Mouse (Mus musculus): ENCODE measurements around the gene Zfp963. TPM values are rescaled to one million over a fixed set of nuclear protein-coding genes. Genes with fewer than 3 reads are reported as not detected.
A peak's percentile ranks its signal among the peaks of the same experiment; 100 is the strongest.

Zfp963 gene
- polyA plus RNA-seq (2015; fragmentation: Nextera tagmentation; extraction: Ambion mirVana): 6.8 and 8.4 TPM in 2 replicates

GRCm38 (mm10) chr8:69749544-69750454, at the start of gene Zfp963:
TSS of gene Zfp963 (minus strand) at chr8:69749970.
- H3K4me2 ChIP-seq (replicated peaks; ENCODE audit: low read depth, low read length): peak within 1 kb of the TSS; percentile 55
- H3K4me3 ChIP-seq (ENCODE audit: low read length): peak within 1 kb of the TSS; percentile 78
- no peaks in the 10 kb centered on the region for H3K36me3 ChIP-seq (ENCODE audit: insufficient read depth, low read length)
- peak within 1 kb of the TSS; percentile 99 for H3K27ac ChIP-seq (ENCODE audit: low read length)
- peaks cover 4% of the 10 kb centered on the region; the same call in 1 of the 2 replicates for H3K4me1 ChIP-seq (ENCODE audit: insufficient read depth, low read length)
- peak; percentile 99 for ATAC-seq (ENCODE audit: low FRiP score, low TSS enrichment)
- no peaks in the 10 kb centered on the region for H3K9me3 ChIP-seq (ENCODE audit: low read length)
- peak within 1 kb of the TSS; percentile 92 for H3K9ac ChIP-seq (replicated peaks; ENCODE audit: low read length)
- WGBS: 2% methylated on average over 48 of the region's 48 CpGs
- H3K27me3 ChIP-seq (ENCODE audit: insufficient read depth, low read length): no peaks in the 10 kb centered on the region

- 92% methylated on average over 8 of the region's 8 CpGs for WGBS
- Histone ChIP-seq H3K9me3 (ENCODE audit: low read length) (no peaks in the 10 kb centered on the region), H3K27ac (ENCODE audit: low read length) (no peak overlapping the region), H3K4me2 (replicated peaks; ENCODE audit: low read depth, low read length) (no peak overlapping the region), H3K27me3 (ENCODE audit: insufficient read depth, low read length) (no peaks in the 10 kb centered on the region), H3K4me1 (ENCODE audit: insufficient read depth, low read length) (no peaks in the 10 kb centered on the region), H3K36me3 (ENCODE audit: insufficient read depth, low read length) (peaks cover 85% of the 10 kb centered on the region), H3K4me3 (ENCODE audit: low read length) (no peak overlapping the region), H3K9ac (replicated peaks; ENCODE audit: low read length) (no peak overlapping the region)
- no peak for ATAC-seq (ENCODE audit: low FRiP score, low TSS enrichment)
These were observed 49.5 kb upstream of the Zfp963 start for GRCm38 (mm10) chr8:69799261-69799660.

DNA sequence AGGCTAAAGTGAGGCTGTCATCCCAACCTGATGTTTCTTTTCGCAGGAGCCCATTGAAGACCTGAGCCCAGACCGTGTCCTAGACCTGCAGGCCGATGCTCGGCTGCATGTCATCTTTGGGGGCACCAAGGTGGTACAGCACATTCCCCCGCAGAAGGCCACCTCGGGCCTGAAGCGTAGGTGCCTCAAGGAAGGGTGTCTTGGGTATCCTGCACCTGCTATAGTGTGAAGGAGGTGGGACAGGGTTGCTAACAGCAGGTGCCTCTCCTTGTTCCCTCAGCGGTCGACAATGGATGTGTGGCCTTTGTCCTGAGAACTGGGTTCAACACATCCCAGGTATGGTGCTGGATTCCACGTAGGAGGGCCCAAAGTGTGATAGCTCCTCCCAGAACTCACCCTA, 47.9 kb upstream of the Zfp963 start:
- peaks cover 72% of the 10 kb centered on the region for H3K36me3 ChIP-seq (ENCODE audit: insufficient read depth, low read length)
- WGBS: 91% methylated on average over 10 of the region's 10 CpGs
- H3K4me3 ChIP-seq (ENCODE audit: low read length): no peak overlapping the region
- no peak overlapping the region for H3K9ac ChIP-seq (replicated peaks; ENCODE audit: low read length)
- H3K27me3 ChIP-seq (ENCODE audit: insufficient read depth, low read length): no peaks in the 10 kb centered on the region
- H3K27ac ChIP-seq (ENCODE audit: low read length): no peak overlapping the region
- no peaks in the 10 kb centered on the region for H3K9me3 ChIP-seq (ENCODE audit: low read length)
- H3K4me2 ChIP-seq (replicated peaks; ENCODE audit: low read depth, low read length): no peak overlapping the region
- ATAC-seq (ENCODE audit: low FRiP score, low TSS enrichment): no peak
- peaks cover 6% of the 10 kb centered on the region for H3K4me1 ChIP-seq (ENCODE audit: insufficient read depth, low read length)

GRCm38 (mm10) chr8:69796721-69797345, 47.1 kb upstream of the Zfp963 start:
- WGBS: 94% methylated on average over 16 of the region's 16 CpGs

GRCm38 (mm10) chr8:69794901-69795300, 45.1 kb upstream of the Zfp963 start:
- ATAC-seq (ENCODE audit: low FRiP score, low TSS enrichment): no peak
- H3K4me2 ChIP-seq (replicated peaks; ENCODE audit: low read depth, low read length): no peak overlapping the region
- 95% methylated on average over 6 of the region's 6 CpGs for WGBS
- peaks cover 47% of the 10 kb centered on the region for H3K36me3 ChIP-seq (ENCODE audit: insufficient read depth, low read length)
- no peak overlapping the region for H3K4me3 ChIP-seq (ENCODE audit: low read length)
- H3K9ac ChIP-seq (replicated peaks; ENCODE audit: low read length): no peak overlapping the region
- H3K9me3 ChIP-seq (ENCODE audit: low read length): no peaks in the 10 kb centered on the region
- no peak overlapping the region for H3K27ac ChIP-seq (ENCODE audit: low read length)
- peaks cover 20% of the 10 kb centered on the region for H3K4me1 ChIP-seq (ENCODE audit: insufficient read depth, low read length)
- no peaks in the 10 kb centered on the region for H3K27me3 ChIP-seq (ENCODE audit: insufficient read depth, low read length)

More at GRCm38 (mm10) chr8:69796721-69797345, 47.1 kb upstream of the Zfp963 start:
- peaks cover 64% of the 10 kb centered on the region for H3K36me3 ChIP-seq (ENCODE audit: insufficient read depth, low read length)
- no peaks in the 10 kb centered on the region for H3K27me3 ChIP-seq (ENCODE audit: insufficient read depth, low read length)
- no peak overlapping the region for H3K9ac ChIP-seq (replicated peaks; ENCODE audit: low read length)
- H3K4me1 ChIP-seq (ENCODE audit: insufficient read depth, low read length): peaks cover 15% of the 10 kb centered on the region
- H3K4me3 ChIP-seq (ENCODE audit: low read length): no peak overlapping the region
- no peak overlapping the region for H3K27ac ChIP-seq (ENCODE audit: low read length)
- H3K9me3 ChIP-seq (ENCODE audit: low read length): no peaks in the 10 kb centered on the region
- no peak for ATAC-seq (ENCODE audit: low FRiP score, low TSS enrichment)
- H3K4me2 ChIP-seq (replicated peaks; ENCODE audit: low read depth, low read length): no peak overlapping the region

- no peaks in the 10 kb centered on the region for H3K27me3 ChIP-seq (ENCODE audit: insufficient read depth, low read length)
- H3K9ac ChIP-seq (replicated peaks; ENCODE audit: low read length): no peak overlapping the region
- H3K4me1 ChIP-seq (ENCODE audit: insufficient read depth, low read length): peaks cover 23% of the 10 kb centered on the region
- peaks cover 40% of the 10 kb centered on the region for H3K36me3 ChIP-seq (ENCODE audit: insufficient read depth, low read length)
- ATAC-seq (ENCODE audit: low FRiP score, low TSS enrichment): no peak
- 93% methylated on average over 3 of the region's 3 CpGs for WGBS
- H3K4me2 ChIP-seq (replicated peaks; ENCODE audit: low read depth, low read length): no peak overlapping the region
- H3K4me3 ChIP-seq (ENCODE audit: low read length): no peak overlapping the region
- no peaks in the 10 kb centered on the region for H3K9me3 ChIP-seq (ENCODE audit: low read length)
- H3K27ac ChIP-seq (ENCODE audit: low read length): no peak overlapping the region
These were observed 44.3 kb upstream of the Zfp963 start for GRCm38 (mm10) chr8:69794096-69794495.

GRCm38 (mm10) chr8:69793666-69794065, 43.9 kb upstream of the Zfp963 start:
- Histone ChIP-seq H3K4me1 (ENCODE audit: insufficient read depth, low read length) (peaks cover 23% of the 10 kb centered on the region), H3K27ac (ENCODE audit: low read length) (no peak overlapping the region), H3K27me3 (ENCODE audit: insufficient read depth, low read length) (no peaks in the 10 kb centered on the region), H3K4me2 (replicated peaks; ENCODE audit: low read depth, low read length) (no peak overlapping the region), H3K9ac (replicated peaks; ENCODE audit: low read length) (no peak overlapping the region), H3K4me3 (ENCODE audit: low read length) (no peak overlapping the region), H3K36me3 (ENCODE audit: insufficient read depth, low read length) (peaks cover 35% of the 10 kb centered on the region), H3K9me3 (ENCODE audit: low read length) (no peaks in the 10 kb centered on the region)
- WGBS: 83% methylated on average over 4 of the region's 4 CpGs
- ATAC-seq (ENCODE audit: low FRiP score, low TSS enrichment): no peak

GRCm38 (mm10) chr8:69791415-69792068, 41.8 kb upstream of the Zfp963 start:
- H3K9me3 ChIP-seq (ENCODE audit: low read length): no peaks in the 10 kb centered on the region
- ATAC-seq (ENCODE audit: low FRiP score, low TSS enrichment): peak; percentile 79
- H3K36me3 ChIP-seq (ENCODE audit: insufficient read depth, low read length): peaks cover 14% of the 10 kb centered on the region
- no peaks in the 10 kb centered on the region for H3K27me3 ChIP-seq (ENCODE audit: insufficient read depth, low read length)
- peak overlapping the region; percentile 99 for H3K4me3 ChIP-seq (ENCODE audit: low read length)
- peaks cover 23% of the 10 kb centered on the region for H3K4me1 ChIP-seq (ENCODE audit: insufficient read depth, low read length)
- H3K4me2 ChIP-seq (replicated peaks; ENCODE audit: low read depth, low read length): peak overlapping the region; percentile 61
- WGBS: under 1% methylated on average over 48 of the region's 48 CpGs
- peak overlapping the region; percentile 94 for H3K9ac ChIP-seq (replicated peaks; ENCODE audit: low read length)
- H3K27ac ChIP-seq (ENCODE audit: low read length): peak overlapping the region; percentile 92; the same call in 1 of the 2 replicates

- H3K9ac ChIP-seq (replicated peaks; ENCODE audit: low read length): peak within 1 kb of the TSS; percentile 94
- peaks cover 9% of the 10 kb centered on the region; the same call in 1 of the 2 replicates for H3K36me3 ChIP-seq (ENCODE audit: insufficient read depth, low read length)
- ATAC-seq (ENCODE audit: low FRiP score, low TSS enrichment): peak; percentile 96
- WGBS: 0% methylated on average over 38 of the region's 38 CpGs
- no peaks in the 10 kb centered on the region for H3K9me3 ChIP-seq (ENCODE audit: low read length)
- H3K27me3 ChIP-seq (ENCODE audit: insufficient read depth, low read length): no peaks in the 10 kb centered on the region
- peak within 1 kb of the TSS; percentile 99 for H3K4me3 ChIP-seq (ENCODE audit: low read length)
- peaks cover 23% of the 10 kb centered on the region for H3K4me1 ChIP-seq (ENCODE audit: insufficient read depth, low read length)
- peak within 1 kb of the TSS; percentile 92 for H3K27ac ChIP-seq (ENCODE audit: low read length)
- H3K4me2 ChIP-seq (replicated peaks; ENCODE audit: low read depth, low read length): peak within 1 kb of the TSS; percentile 77
These were observed 41.1 kb upstream of the Zfp963 start, which contains the start of the genes Atp13a1 and Zfp866 for GRCm38 (mm10) chr8:69790773-69791367. TSS of gene Atp13a1 (plus strand) at chr8:69791163. TSS of gene Zfp866 (minus strand) at chr8:69791178.

Data from kidney, embryonic 16.5 days (tissue).